ENCODE assay signal across 11 mouse cellular contexts in genomic region chr9:27437391-27438061, GRCm38 (mm10). TPM values are rescaled to one million over a fixed set of nuclear protein-coding genes. Genes with fewer than 3 reads are reported as not detected.
A peak's percentile ranks its signal among the peaks of the same experiment; 100 is the strongest.
DNase-seq lines count a peak whose midpoint lies in the region; ATAC-seq and TF ChIP-seq lines count a peak whose summit lies in the region.
"Had no signal": no experiment of that assay in that cellular context is flagged by ENCODE, and none has a peak within 500 bp of the region (broad histone marks: within the 10 kb centered on the region; RNA-seq: fewer than 3 reads in every experiment).

No protein-coding gene starts in this region.

- no peak for TF ChIP-seq CTCF in stomach, postnatal 0 days (IDR thresholded peaks at IDR 0.05; ENCODE audit: low read depth)

- H3K27ac ChIP-seq in stomach, embryonic 14.5 days (ENCODE audit: low read length): no peak overlapping the region
- H3K27ac ChIP-seq in stomach, postnatal 0 days (replicated peaks): no peak overlapping the region
- H3K27ac ChIP-seq: midbrain, embryonic 12.5 days had no signal

- 0 out of 2 replicates have a peak, but pooled peaks have one; percentile 14 for ATAC-seq in stomach, embryonic 14.5 days (ENCODE audit: insufficient number of reproducible peaks, insufficient read depth, low FRiP score, low read depth)
- ATAC-seq in stomach, postnatal 0 days (ENCODE audit: low FRiP score, low TSS enrichment): no peak
- no peak for ATAC-seq in megakaryocyte progenitor cell, adult 5-6 weeks (replicated peaks; ENCODE audit: poor library complexity)
- no peak for ATAC-seq in monocyte, adult 5-6 weeks (replicated peaks; ENCODE audit: insufficient number of reproducible peaks, low FRiP score, low TSS enrichment, poor library complexity, severe bottlenecking)

- no peak overlapping the region for H3K4me3 ChIP-seq in stomach, embryonic 14.5 days (ENCODE audit: low read depth, low read length)
- H3K4me3 ChIP-seq in stomach, postnatal 0 days (ENCODE audit: low read depth, low read length): no peak overlapping the region
- H3K4me3 ChIP-seq: midbrain, embryonic 12.5 days had no signal

- H3K9ac ChIP-seq in stomach, embryonic 14.5 days (replicated peaks; ENCODE audit: low read depth, low read length): no peak overlapping the region
- H3K9ac ChIP-seq in stomach, postnatal 0 days (ENCODE audit: low read length): no peak overlapping the region
- H3K9ac ChIP-seq: midbrain, embryonic 12.5 days had no signal

- no peaks in the 10 kb centered on the region for H3K36me3 ChIP-seq in stomach, embryonic 14.5 days (ENCODE audit: control insufficient read depth, insufficient read depth, low read length)
- H3K36me3 ChIP-seq in stomach, postnatal 0 days (ENCODE audit: control insufficient read depth, insufficient read depth, low read length): no peaks in the 10 kb centered on the region
- H3K36me3 ChIP-seq: midbrain, embryonic 12.5 days had no signal

- no peaks in the 10 kb centered on the region for H3K9me3 ChIP-seq in stomach, embryonic 14.5 days (ENCODE audit: control insufficient read depth, low read depth, low read length)
- no peaks in the 10 kb centered on the region for H3K9me3 ChIP-seq in stomach, postnatal 0 days (ENCODE audit: control insufficient read depth, low read length)
- H3K9me3 ChIP-seq: midbrain, embryonic 12.5 days had no signal

- TF ChIP-seq EP300 in stomach, postnatal 0 days (optimal IDR thresholded peaks at IDR 0.05): no peak

- DNase-seq in cerebellum, postnatal 14 days: peak; percentile 64 to 66
- DNase-seq in cerebellum, adult 11 months: no peak
- no peak for DNase-seq in stomach, postnatal 0 days (ENCODE audit: low spot score)
- peak; percentile 63 to 66 for DNase-seq in left cerebral cortex, postnatal 14 days (ENCODE audit: low spot score in 2 of 2)
- peak; percentile 66 for DNase-seq in right cerebral cortex, postnatal 4 days
- DNase-seq: cerebellum, adult 9-11 months had no signal

- H3K27me3 ChIP-seq in stomach, embryonic 14.5 days (ENCODE audit: control insufficient read depth, insufficient read depth, low read length): no peaks in the 10 kb centered on the region
- no peaks in the 10 kb centered on the region for H3K27me3 ChIP-seq in stomach, postnatal 0 days (ENCODE audit: control insufficient read depth, insufficient read depth, low read length)
- H3K27me3 ChIP-seq: midbrain, embryonic 12.5 days had no signal

- 57% methylated on average over 7 of the region's 7 CpGs for WGBS in stomach, embryonic 14.5 days
- 51% methylated on average over 7 of the region's 7 CpGs for WGBS in stomach, postnatal 0 days

- intact Hi-C loops in left cerebral cortex, postnatal 14 days (cut with DNase I): no loop called here

- no peaks in the 10 kb centered on the region for H3K4me1 ChIP-seq in stomach, embryonic 14.5 days (ENCODE audit: control insufficient read depth, insufficient read depth, low read length)
- no peaks in the 10 kb centered on the region for H3K4me1 ChIP-seq in stomach, postnatal 0 days (replicated peaks; ENCODE audit: control insufficient read depth, insufficient read depth)

- H3K4me2 ChIP-seq in stomach, embryonic 14.5 days (replicated peaks; ENCODE audit: low read depth, low read length): no peak overlapping the region
- H3K4me2 ChIP-seq in stomach, postnatal 0 days (replicated peaks; ENCODE audit: low read depth): no peak overlapping the region
- H3K4me2 ChIP-seq: midbrain, embryonic 12.5 days had no signal

RNA-seq across cellular contexts. Expression of gene Spata19, which starts 40.9 kb away (rescaled TPM):
- not detected in 2 replicates for polyA plus RNA-seq in stomach, embryonic 14.5 days (2014; fragmentation: Nextera tagmentation; extraction: Ambion mirVana)
- not detected in 2 replicates for polyA plus RNA-seq in stomach, postnatal 0 days (2015; fragmentation: Nextera tagmentation; extraction: Ambion mirVana)
- under 1 TPM in 1 of 2 experiments, not detected in 1; 0.81 TPM for total RNA-seq in left cerebral cortex, postnatal 14 days (2021)
- not detected in 2 replicates for total RNA-seq in megakaryocyte progenitor cell, adult 5-6 weeks (2015)
- not detected in 2 replicates for total RNA-seq in megakaryocyte progenitor cell, adult 5-6 weeks (2017)
- not detected in 3 replicates for total RNA-seq in monocyte, adult 5-6 weeks (2017)
- total RNA-seq: layer of hippocampus, postnatal 36 days had no signal
- polyA plus RNA-seq: midbrain, embryonic 12.5 days had no signal

Comparison
In these comparisons a context has a peak if more than half of its experiments do, and no peak if none do; other contexts are left out.
1. DNase-seq: peak in cerebellum, postnatal 14 days (2 of 2), left cerebral cortex, postnatal 14 days (2 of 2) and right cerebral cortex, postnatal 4 days (single experiment); none in cerebellum, adult 11 months (single experiment) and stomach, postnatal 0 days (single experiment).